Mouse (Mus musculus) heart, embryonic 13.5 days (tissue): ENCODE measurements at regions not wholly inside any gene's neighbourhood (a gene's known extent, or its start where the extent isn't known, plus 50 kb on each side); places are given as distances from the start of the nearest gene placed in this dataset.

Experiments
- ATAC-seq: fragments of 200-750 bp; cut with Nextera tagmentation; 2 replicates; pipeline ENCODE4 v1.8.0; 2017; ENCODE audit warnings: moderate TSS enrichment; ENCODE audit not compliant: insufficient number of reproducible peaks, low FRiP score, low TSS enrichment; ENCODE audit errors: extremely low read depth
- H3K27ac ChIP-seq: fragments of 300-500 bp; sonication (generic); replicated peaks from 2 replicates; pipeline ENCODE4 v1.5.1; 2015; ENCODE audit warnings: moderate library complexity, mild to moderate bottlenecking, inconsistent platforms
- H3K27me3 ChIP-seq: fragments of 300-500 bp; sonication (generic); replicated peaks from 2 replicates; pipeline ENCODE4 v1.6.1; 2015; ENCODE audit warnings: mild to moderate bottlenecking, inconsistent platforms
- H3K36me3 ChIP-seq: fragments of 300-500 bp; sonication (generic); 2 replicates; pipeline ENCODE4 v1.6.1; 2015; ENCODE audit warnings: mild to moderate bottlenecking, inconsistent platforms
- H3K4me1 ChIP-seq: fragments of 300-500 bp; sonication (generic); 2 replicates; pipeline ENCODE4 v1.6.1; 2015; ENCODE audit warnings: inconsistent platforms
- H3K4me2 ChIP-seq: fragments of 300-500 bp; sonication (generic); 2 replicates; pipeline ENCODE4 v1.6.1; 2015; ENCODE audit warnings: inconsistent platforms, mild to moderate bottlenecking, moderate library complexity
- H3K4me3 ChIP-seq: fragments of 300-500 bp; sonication (generic); 2 replicates; pipeline ENCODE4 v1.5.1; 2015; ENCODE audit warnings: moderate library complexity, mild to moderate bottlenecking, inconsistent platforms
- H3K9ac ChIP-seq: fragments of 300-500 bp; sonication (generic); 2 replicates; pipeline ENCODE4 v1.6.1; 2015; ENCODE audit warnings: inconsistent platforms, mild to moderate bottlenecking, moderate library complexity
- H3K9me3 ChIP-seq: fragments of 300-500 bp; sonication (generic); 2 replicates; pipeline ENCODE4 v1.6.1; 2016; ENCODE audit warnings: inconsistent platforms
- WGBS: fragments of 180-500 bp; shearing (Covaris S2); methylation state at CpG from one replicate; pipeline ENCODE4 v1.1.7; 2015; ENCODE audit warnings: mixed read lengths; 5-methylcytosine and 5-hydroxymethylcytosine counted together

DNA sequence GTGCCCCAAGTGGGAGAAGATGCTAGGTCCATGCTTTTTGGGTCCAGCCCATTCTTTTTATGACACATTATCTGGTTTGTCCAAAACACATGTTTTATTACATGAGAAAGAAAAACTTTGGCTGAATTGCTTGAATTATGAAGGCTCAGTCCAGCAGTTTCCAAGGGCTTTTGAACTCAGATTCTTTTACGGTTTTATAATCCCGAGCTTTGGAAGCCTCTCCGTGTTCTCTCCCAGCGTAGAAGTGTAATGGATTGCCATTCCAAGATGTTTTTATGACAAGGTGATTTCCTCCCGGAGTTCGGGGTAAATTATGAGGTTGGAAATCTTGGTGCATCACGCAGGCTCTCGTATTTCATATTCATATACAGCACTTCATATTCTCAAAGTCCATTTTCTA is 479.6 kb upstream of the Mgmt start:
- WGBS = 76% methylated on average over 8 of the region's 8 CpGs
- Histone ChIP-seq H3K4me1 (no peaks in the 10 kb centered on the region), H3K4me2 (no peak overlapping the region), H3K9me3 (no peaks in the 10 kb centered on the region), H3K36me3 (no peaks in the 10 kb centered on the region), H3K27ac (no peak overlapping the region), H3K4me3 (no peak overlapping the region), H3K27me3 (peaks cover 19% of the 10 kb centered on the region; the same call in 1 of the 2 replicates), H3K9ac (no peak overlapping the region)
- no peak for ATAC-seq

DNA sequence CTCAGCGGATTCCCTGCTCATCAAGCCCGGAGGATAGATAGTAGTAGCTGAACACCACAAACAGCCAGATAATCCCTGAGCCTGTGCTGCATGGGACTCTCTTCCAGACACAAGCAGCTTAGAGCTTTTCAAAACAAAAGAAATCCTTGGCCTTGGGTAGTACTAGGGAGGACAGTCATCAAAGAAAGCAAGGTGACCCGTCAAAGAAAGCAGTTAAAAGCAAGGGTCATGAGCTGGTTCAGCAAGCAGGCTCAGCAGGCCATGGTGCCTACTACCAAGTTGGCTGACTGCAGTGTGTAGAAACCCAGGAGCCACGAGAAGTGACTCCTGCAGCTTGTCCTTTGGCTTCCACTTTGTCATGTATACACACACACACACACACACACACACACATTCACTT is 477.1 kb upstream of the Mgmt start:
- Histone ChIP-seq H3K36me3 (no peaks in the 10 kb centered on the region), H3K4me3 (no peak overlapping the region), H3K4me2 (no peak overlapping the region), H3K27ac (no peak overlapping the region), H3K9ac (no peak overlapping the region), H3K4me1 (no peaks in the 10 kb centered on the region), H3K9me3 (no peaks in the 10 kb centered on the region), H3K27me3 (peaks cover 22% of the 10 kb centered on the region)
- 65% methylated on average over 4 of the region's 4 CpGs for WGBS
- ATAC-seq = no peak

DNA sequence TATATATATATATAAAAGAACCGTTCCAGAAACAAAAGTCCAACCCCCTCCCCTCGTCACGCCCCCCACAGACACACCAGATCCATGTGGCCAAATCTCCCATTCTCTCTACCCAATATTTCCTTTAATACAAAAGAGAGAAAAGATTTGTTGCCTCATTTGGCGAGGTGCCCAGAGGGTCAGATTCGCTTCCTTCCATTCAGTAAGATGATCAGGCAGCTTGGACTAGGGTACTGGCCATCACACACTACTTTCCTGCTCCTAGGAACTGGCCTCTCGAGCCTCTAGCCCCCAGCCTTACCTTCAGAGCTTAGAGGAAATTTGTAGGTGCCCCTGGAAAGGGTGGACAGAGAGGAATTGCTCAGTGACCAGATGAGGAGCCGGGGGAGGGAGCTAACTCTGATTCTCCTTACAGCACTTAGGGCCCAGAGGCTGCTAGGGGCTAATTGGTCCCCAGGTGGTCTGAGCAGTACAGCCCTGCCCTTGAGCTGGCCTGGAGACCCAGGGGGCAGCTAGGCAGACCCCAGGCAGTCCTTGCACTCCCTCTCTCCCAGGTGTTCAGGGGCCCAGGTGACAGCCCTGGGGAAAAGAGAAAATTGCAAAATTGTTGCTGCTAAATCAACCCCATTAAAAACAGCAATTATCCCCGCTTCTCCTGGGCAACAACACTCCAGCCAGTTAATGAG is 470.4 kb upstream of the Mgmt start:
- H3K9ac ChIP-seq = no peak overlapping the region
- 0 out of 2 replicates have a peak, but pooled peaks cover 3% of the 10 kb centered on the region for H3K4me1 ChIP-seq
- WGBS = 60% methylated on average over 8 of the region's 8 CpGs
- no peaks in the 10 kb centered on the region for H3K36me3 ChIP-seq
- no peak overlapping the region for H3K27ac ChIP-seq
- ATAC-seq = no peak
- H3K27me3 ChIP-seq = peaks cover 41% of the 10 kb centered on the region
- H3K4me2 ChIP-seq = no peak overlapping the region
- no peak overlapping the region for H3K4me3 ChIP-seq
- H3K9me3 ChIP-seq = no peaks in the 10 kb centered on the region

DNA sequence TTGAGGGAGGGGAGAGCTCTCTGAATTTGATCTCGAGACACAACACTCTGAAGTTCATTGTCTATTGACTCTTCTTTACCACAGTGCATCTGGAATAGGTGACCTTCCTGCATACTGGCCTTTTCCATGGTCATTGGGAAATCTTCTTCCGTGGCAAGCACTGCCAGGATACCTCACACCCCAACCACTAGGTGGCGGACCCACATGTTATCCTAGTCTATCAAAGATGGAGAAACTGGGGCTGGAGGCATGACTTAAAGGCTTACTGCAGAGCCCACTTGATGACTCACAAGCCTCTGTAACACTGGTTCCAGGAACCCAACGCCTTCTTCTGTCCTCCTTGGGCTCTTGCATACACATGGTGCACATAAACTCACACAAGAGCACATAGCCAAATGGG is 467.2 kb upstream of the Mgmt start:
- H3K9me3 ChIP-seq = no peaks in the 10 kb centered on the region
- no peak overlapping the region for H3K4me3 ChIP-seq
- no peaks in the 10 kb centered on the region for H3K36me3 ChIP-seq
- ATAC-seq = no peak
- no peak overlapping the region for H3K4me2 ChIP-seq
- H3K27ac ChIP-seq = no peak overlapping the region
- H3K4me1 ChIP-seq = peaks cover 17% of the 10 kb centered on the region
- WGBS = 54% methylated on average over 4 of the region's 4 CpGs
- no peak overlapping the region for H3K9ac ChIP-seq
- peaks cover 48% of the 10 kb centered on the region for H3K27me3 ChIP-seq

DNA sequence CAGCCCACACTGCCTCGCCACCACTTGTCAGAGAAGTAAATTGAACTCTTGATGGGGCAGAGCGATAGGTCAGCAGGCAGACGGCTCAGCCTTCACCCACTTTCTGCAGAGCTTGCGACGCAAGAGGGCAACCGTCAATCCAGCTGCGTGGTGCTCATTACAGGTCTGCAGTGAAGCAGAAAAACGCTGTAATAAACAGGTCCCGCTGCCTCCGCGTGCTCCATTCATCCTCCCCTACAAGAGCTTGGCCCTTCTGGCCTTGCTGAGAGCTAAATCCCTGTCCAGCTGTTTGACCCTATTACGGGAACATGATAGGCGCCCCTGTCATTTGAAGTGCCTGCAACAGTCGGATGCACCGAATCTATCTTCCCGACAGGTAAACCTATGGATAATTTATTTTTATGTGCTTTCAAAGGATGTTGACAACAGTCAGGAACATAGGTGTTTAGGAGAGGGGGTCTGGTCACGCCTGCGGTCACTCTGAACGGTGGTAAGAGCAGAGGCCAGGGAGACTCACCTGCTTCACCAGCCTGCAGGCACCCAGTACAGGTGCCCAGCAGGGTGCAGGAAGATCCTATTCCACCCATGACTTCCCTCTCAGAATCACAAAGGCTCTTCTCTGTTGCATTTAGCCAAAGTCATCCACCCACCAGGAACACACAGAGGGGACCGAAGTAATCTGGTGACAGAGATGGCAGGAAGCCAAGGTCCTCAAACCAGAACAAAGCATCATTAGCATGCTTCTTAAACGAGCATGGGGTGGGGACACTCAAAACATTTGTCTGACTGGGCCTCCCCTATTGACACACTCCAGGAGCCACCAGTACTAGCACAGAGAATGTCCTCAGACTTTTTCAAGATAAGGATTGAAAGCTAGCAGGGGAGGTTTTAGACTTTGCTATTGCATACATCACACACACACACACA is 464.1 kb upstream of the Mgmt start:
- Histone ChIP-seq H3K4me1 (peaks cover 14% of the 10 kb centered on the region), H3K27me3 (peaks cover 68% of the 10 kb centered on the region), H3K9ac (no peak overlapping the region), H3K36me3 (no peaks in the 10 kb centered on the region), H3K27ac (no peak overlapping the region), H3K4me2 (no peak overlapping the region), H3K4me3 (no peak overlapping the region), H3K9me3 (no peaks in the 10 kb centered on the region)
- WGBS = 67% methylated on average over 21 of the region's 21 CpGs
- ATAC-seq = peak; percentile 19; the same call in 1 of the 2 replicates

DNA sequence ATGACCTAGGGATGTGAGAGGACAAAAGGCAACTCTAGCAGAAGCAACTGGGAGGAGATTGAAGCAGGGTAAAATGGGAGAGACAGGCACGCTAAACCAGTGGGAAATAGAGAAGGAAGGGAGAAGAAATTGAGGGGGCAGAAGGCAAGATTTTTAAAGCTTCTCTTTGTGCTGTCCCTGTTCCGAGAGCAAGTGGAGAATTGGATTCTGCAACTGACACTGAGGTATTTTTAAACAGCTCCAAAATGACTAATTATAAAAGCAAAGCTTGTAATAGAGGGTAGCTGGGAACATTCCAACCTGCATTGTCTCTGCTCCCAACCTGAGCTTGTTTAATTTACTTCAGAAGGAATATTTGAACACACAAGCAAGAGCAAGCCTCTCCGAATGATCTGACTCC is 460.7 kb upstream of the Mgmt start:
- Histone ChIP-seq H3K4me2 (no peak overlapping the region), H3K27me3 (peaks cover 70% of the 10 kb centered on the region), H3K9ac (no peak overlapping the region), H3K4me3 (no peak overlapping the region), H3K4me1 (peaks cover 14% of the 10 kb centered on the region), H3K9me3 (no peaks in the 10 kb centered on the region), H3K36me3 (no peaks in the 10 kb centered on the region), H3K27ac (no peak overlapping the region)
- no peak for ATAC-seq
- 82% methylated on average over 3 of the region's 3 CpGs for WGBS

DNA sequence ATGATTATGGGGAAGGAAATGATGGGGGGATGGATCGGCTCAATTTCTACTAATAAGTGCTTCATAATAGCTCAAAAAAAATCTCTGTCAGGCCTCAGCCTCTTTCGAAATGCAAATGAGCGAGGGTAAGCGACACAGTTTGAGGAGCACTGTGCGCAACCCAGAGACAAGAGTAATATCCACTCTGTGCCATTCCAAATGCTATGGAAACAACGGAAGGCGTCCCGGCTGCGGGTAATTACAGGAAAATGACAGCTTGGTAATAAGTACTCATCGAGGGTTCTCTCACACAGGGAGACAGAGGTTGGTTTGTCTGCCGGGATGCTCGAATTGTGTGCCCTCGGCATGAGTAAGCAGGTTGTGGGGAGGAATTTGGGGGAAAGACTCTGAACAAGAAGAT is 459.9 kb upstream of the Mgmt start:
- no peaks in the 10 kb centered on the region for H3K9me3 ChIP-seq

DNA sequence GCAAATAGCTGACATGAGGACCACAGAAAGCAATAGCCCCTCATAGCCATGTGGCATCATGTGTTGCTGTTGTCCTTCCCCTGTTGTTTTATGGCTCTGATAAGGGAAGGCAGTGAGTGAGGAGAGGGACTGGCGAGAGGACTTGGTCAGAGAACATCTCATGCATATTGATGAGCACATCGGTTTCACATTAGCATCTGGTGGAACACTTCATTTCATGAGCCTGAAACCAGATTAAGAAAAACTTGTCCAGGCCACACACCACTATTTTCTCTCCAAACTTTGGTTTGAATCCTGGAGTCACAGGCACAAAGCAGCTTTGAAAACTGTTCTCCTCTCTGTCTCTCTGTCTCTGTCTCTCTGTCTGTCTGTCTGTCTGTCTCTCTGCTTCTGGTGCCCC is 451.0 kb upstream of the Mgmt start:
- Histone ChIP-seq H3K9ac (no peak overlapping the region), H3K4me2 (no peak overlapping the region), H3K27ac (no peak overlapping the region), H3K9me3 (no peaks in the 10 kb centered on the region), H3K36me3 (no peaks in the 10 kb centered on the region), H3K4me3 (no peak overlapping the region), H3K4me1 (no peaks in the 10 kb centered on the region), H3K27me3 (peaks cover 28% of the 10 kb centered on the region; the same call in 1 of the 2 replicates)
- 64% methylated on average over 2 of the region's 2 CpGs for WGBS
- no peak for ATAC-seq

More for the DNA sequence above, 459.9 kb upstream of the Mgmt start:
- Histone ChIP-seq H3K36me3 (no peaks in the 10 kb centered on the region), H3K4me3 (no peak overlapping the region), H3K27me3 (peaks cover 65% of the 10 kb centered on the region), H3K9ac (no peak overlapping the region), H3K27ac (no peak overlapping the region), H3K4me2 (no peak overlapping the region), H3K4me1 (peaks cover 14% of the 10 kb centered on the region)
- ATAC-seq = no peak
- WGBS = 86% methylated on average over 13 of the region's 13 CpGs

DNA sequence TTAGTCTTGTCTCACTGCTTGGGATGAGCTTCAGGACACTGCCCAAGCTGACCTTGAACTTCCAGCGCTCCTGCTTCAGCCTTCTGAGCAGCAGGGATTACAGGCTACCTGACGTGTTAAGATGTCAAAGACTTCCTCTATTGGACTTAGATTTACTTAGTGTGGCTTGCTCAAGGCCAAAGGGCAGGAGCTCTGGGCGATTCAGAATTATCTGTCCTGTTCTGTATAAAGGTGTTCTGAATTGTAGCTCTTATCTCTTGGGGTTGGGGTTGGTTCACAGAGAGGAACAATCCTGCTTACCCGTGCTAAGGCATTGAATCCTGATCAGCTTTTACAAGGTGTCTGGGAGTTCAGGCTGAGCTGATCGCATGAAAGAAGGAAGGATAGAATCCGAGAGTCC is 449.3 kb upstream of the Mgmt start:
- Histone ChIP-seq H3K4me3 (no peak overlapping the region), H3K27ac (no peak overlapping the region), H3K4me1 (peaks cover 4% of the 10 kb centered on the region), H3K27me3 (peaks cover 20% of the 10 kb centered on the region; the same call in 1 of the 2 replicates), H3K9ac (no peak overlapping the region), H3K36me3 (no peaks in the 10 kb centered on the region), H3K9me3 (no peaks in the 10 kb centered on the region), H3K4me2 (no peak overlapping the region)
- 68% methylated on average over 6 of the region's 6 CpGs for WGBS
- ATAC-seq = no peak

DNA sequence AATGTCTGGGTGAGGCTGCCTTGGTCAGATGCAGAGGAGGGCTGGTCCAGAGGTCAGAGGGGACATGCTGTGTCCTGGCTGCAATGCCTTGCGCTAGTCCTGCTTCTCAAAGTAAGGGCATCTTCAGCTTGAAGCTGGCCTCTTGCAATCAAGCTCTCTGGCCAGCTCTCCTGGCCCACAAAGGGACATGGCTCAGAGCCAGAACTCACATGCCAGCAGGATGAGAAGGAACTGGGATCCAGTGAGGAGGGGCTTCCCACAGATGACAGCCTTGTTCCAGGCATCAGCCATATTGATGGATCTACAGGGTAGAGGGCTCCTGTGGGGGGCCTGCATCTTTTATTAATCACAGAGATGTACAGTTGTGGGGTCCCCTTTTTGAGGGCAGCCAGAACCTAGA is 445.1 kb upstream of the Mgmt start:
- Histone ChIP-seq H3K4me3 (no peak overlapping the region), H3K27ac (no peak overlapping the region), H3K4me2 (no peak overlapping the region), H3K36me3 (no peaks in the 10 kb centered on the region), H3K9me3 (no peaks in the 10 kb centered on the region), H3K27me3 (peaks cover 33% of the 10 kb centered on the region), H3K4me1 (peaks cover 4% of the 10 kb centered on the region), H3K9ac (no peak overlapping the region)
- ATAC-seq = no peak
- WGBS = 85% methylated on average over 1 of the region's 1 CpGs

DNA sequence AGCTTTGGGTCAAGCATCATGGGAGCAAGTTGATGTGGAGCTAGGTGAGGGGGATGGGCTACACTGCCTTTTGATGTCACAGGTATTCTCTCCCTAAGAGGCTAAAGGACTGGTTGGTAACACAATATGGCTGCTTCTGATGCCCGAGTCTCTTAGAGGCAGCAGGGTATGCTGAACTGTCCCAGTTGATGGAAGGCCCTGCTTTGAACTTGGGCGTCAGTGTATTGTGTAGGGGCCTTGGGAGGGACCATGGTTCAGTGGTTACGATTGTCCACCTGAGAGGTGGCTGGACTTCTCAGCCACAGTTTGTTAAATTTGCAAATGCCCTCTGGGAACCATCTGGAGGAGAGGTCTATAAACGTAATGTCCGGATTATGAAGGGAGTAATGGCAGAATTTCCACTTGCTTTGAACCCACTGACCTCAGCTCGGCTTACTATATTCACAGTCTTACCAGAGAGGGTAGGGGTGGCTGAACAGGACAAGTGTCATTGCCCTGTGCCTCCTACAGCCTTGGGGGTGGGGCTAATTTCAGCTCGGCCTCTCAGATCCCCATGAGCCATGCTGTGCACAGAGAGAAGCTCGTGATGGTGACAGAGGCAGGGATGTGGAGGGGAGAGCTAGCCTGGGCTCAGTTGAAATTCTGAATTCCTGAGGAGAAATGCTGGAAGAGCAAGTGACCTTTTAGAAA is 442.6 kb upstream of the Mgmt start:
- Histone ChIP-seq H3K9me3 (no peaks in the 10 kb centered on the region), H3K4me2 (no peak overlapping the region), H3K27me3 (peaks cover 40% of the 10 kb centered on the region), H3K36me3 (no peaks in the 10 kb centered on the region), H3K27ac (no peak overlapping the region), H3K4me3 (no peak overlapping the region), H3K4me1 (peaks cover 4% of the 10 kb centered on the region), H3K9ac (no peak overlapping the region)
- ATAC-seq = no peak
- 74% methylated on average over 8 of the region's 8 CpGs for WGBS
